Mouse (Mus musculus) kidney, adult 2 months (tissue): ENCODE measurements around the gene Ascc1.
"Not testable (repeated sequence)": the region's sequence is repeated elsewhere in the genome, so short reads cannot be mapped to it uniquely, and the experiment has no call there.

Experiments
- CTCF ChIP-seq: fragments of 200-500 bp; conservative IDR thresholded peaks from 2 replicates; pipeline ENCODE4 v1.5.1; 2011; ENCODE audit warnings: low read depth, mild to moderate bottlenecking, control low read depth, low read length, moderate library complexity, mixed read lengths; ENCODE audit not compliant: insufficient read depth, insufficient read length
- POLR2A ChIP-seq: fragments of 200-500 bp; IDR thresholded peaks from one replicate; pipeline ENCODE4 v1.6.1; 2011; ENCODE audit warnings: low read depth, low read length, control low read depth

GRCm38 (mm10) chr10:60001663-60002062 lies 942 bp upstream of the Ascc1 start:
- not testable (repeated sequence) for TF ChIP-seq CTCF, POLR2A
